Mouse (Mus musculus): Measurements from ENCODE around the gene Rab17. TPM values are rescaled to one million over a fixed set of nuclear protein-coding genes. Genes with fewer than 3 reads are reported as not detected.

Rab17 gene
- total and polyA plus RNA-seq, 2 experiments from 2014 or later, result 5.6 to 8.4 TPM

DNA sequence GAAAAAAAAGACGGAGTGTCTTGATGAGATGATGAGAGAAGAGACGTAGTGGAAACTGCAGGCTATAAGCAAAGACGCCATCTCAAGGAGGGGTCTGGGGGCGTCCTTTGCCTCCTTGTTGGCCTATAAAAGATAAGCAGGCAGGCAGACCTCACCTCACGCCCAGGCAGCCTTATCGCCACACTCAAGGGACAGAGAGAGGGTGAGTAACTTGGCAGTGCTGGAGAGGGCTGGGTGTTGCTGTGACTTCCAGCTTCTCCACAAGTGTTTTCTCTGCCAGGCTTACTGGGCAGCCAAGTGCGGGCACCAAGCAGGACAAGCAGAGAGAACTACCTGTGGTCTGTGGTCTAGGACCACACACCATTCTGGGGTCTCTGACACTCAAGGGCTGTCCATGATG is 17.8 kb downstream of the Rab17 start:
- Histone ChIP-seq H3K9me3 (replicated peaks; ENCODE audit: control insufficient read depth, low read length) (no peaks in the 10 kb centered on the region), H3K4me3 (ENCODE audit: low read depth, low read length) (no peak overlapping the region), H3K36me3 (replicated peaks; ENCODE audit: control insufficient read depth, insufficient read depth, low read length) (no peaks in the 10 kb centered on the region), H3K4me1 (ENCODE audit: control insufficient read depth, insufficient read depth) (peaks cover 4% of the 10 kb centered on the region), H3K4me2 (ENCODE audit: low read depth, low read length) (no peak overlapping the region), H3K9ac (replicated peaks; ENCODE audit: low read depth, low read length) (no peak overlapping the region), H3K27ac (ENCODE audit: low read depth) (no peak overlapping the region), H3K27me3 (ENCODE audit: control insufficient read depth, insufficient read depth, low read length) (no peaks in the 10 kb centered on the region)
- WGBS, result 34% methylated on average over 7 of the region's 7 CpGs
- ATAC-seq (ENCODE audit: insufficient read depth, low read depth), result no peak
- no peak for DNase-seq (ENCODE audit: low spot score)
- no peak for TF ChIP-seq EP300 (IDR thresholded peaks at IDR 0.05; ENCODE audit: low read depth)
- no peak for TF ChIP-seq CTCF (IDR thresholded peaks at IDR 0.05; ENCODE audit: low read depth)

GRCm38 (mm10) chr1:90949309-90949708 is 20.2 kb downstream of the Rab17 start:
- Histone ChIP-seq H3K9ac (replicated peaks; ENCODE audit: low read depth, low read length) (no peak overlapping the region), H3K4me2 (ENCODE audit: low read depth, low read length) (no peak overlapping the region), H3K27ac (ENCODE audit: low read depth) (no peak overlapping the region), H3K4me1 (ENCODE audit: control insufficient read depth, insufficient read depth) (peaks cover 4% of the 10 kb centered on the region), H3K36me3 (replicated peaks; ENCODE audit: control insufficient read depth, insufficient read depth, low read length) (no peaks in the 10 kb centered on the region), H3K4me3 (ENCODE audit: low read depth, low read length) (no peak overlapping the region), H3K27me3 (ENCODE audit: control insufficient read depth, insufficient read depth, low read length) (no peaks in the 10 kb centered on the region), H3K9me3 (replicated peaks; ENCODE audit: control insufficient read depth, low read length) (no peaks in the 10 kb centered on the region)
- WGBS, result 61% methylated on average over 9 of the region's 9 CpGs
- no peak for ATAC-seq (ENCODE audit: insufficient read depth, low read depth)
- no peak for DNase-seq (ENCODE audit: low spot score)
- TF ChIP-seq EP300 (IDR thresholded peaks at IDR 0.05; ENCODE audit: low read depth), result no peak
- TF ChIP-seq CTCF (IDR thresholded peaks at IDR 0.05; ENCODE audit: low read depth), result no peak

- H3K9me3 ChIP-seq (replicated peaks; ENCODE audit: control insufficient read depth, low read length), result no peaks in the 10 kb centered on the region
- whole genome bisulfite sequencing, result 58% methylated on average over 2 of the region's 2 CpGs
- no peaks in the 10 kb centered on the region for H3K27me3 ChIP-seq (ENCODE audit: control insufficient read depth, insufficient read depth, low read length)
- peaks cover 4% of the 10 kb centered on the region for H3K4me1 ChIP-seq (ENCODE audit: control insufficient read depth, insufficient read depth)
- no peak overlapping the region for H3K4me3 ChIP-seq (ENCODE audit: low read depth, low read length)
- H3K9ac ChIP-seq (replicated peaks; ENCODE audit: low read depth, low read length), result no peak overlapping the region
- H3K36me3 ChIP-seq (replicated peaks; ENCODE audit: control insufficient read depth, insufficient read depth, low read length), result no peaks in the 10 kb centered on the region
- no peak overlapping the region for H3K4me2 ChIP-seq (ENCODE audit: low read depth, low read length)
- TF ChIP-seq CTCF (IDR thresholded peaks at IDR 0.05; ENCODE audit: low read depth) (no peak), EP300 (IDR thresholded peaks at IDR 0.05; ENCODE audit: low read depth) (no peak)
- H3K27ac ChIP-seq (ENCODE audit: low read depth), result no peak overlapping the region
- ATAC-seq (ENCODE audit: insufficient read depth, low read depth), result no peak
- DNase-seq (ENCODE audit: low spot score), result no peak
Observed at GRCm38 (mm10) chr1:90947252-90947651, 22.2 kb downstream of the Rab17 start.

GRCm38 (mm10) chr1:90945171-90945570 is 24.3 kb downstream of the Rab17 start:
- ATAC-seq (ENCODE audit: insufficient read depth, low read depth) (no peak), DNase-seq (ENCODE audit: low spot score) (no peak)

GRCm38 (mm10) chr1:90939980-90940379 is 29.5 kb downstream of the Rab17 start:
- Histone ChIP-seq H3K36me3 (replicated peaks; ENCODE audit: control insufficient read depth, insufficient read depth, low read length) (no peaks in the 10 kb centered on the region), H3K27me3 (ENCODE audit: control insufficient read depth, insufficient read depth, low read length) (no peaks in the 10 kb centered on the region), H3K9ac (replicated peaks; ENCODE audit: low read depth, low read length) (no peak overlapping the region), H3K4me2 (ENCODE audit: low read depth, low read length) (no peak overlapping the region), H3K4me3 (ENCODE audit: low read depth, low read length) (no peak overlapping the region), H3K4me1 (ENCODE audit: control insufficient read depth, insufficient read depth) (peaks cover 4% of the 10 kb centered on the region; the same call in 1 of the 2 replicates), H3K27ac (ENCODE audit: low read depth) (0 out of 2 replicates have a peak overlapping the region, but pooled peaks have one; percentile 18), H3K9me3 (replicated peaks; ENCODE audit: control insufficient read depth, low read length) (no peaks in the 10 kb centered on the region)
- WGBS, result 22% methylated on average over 4 of the region's 4 CpGs
- ATAC-seq (ENCODE audit: insufficient read depth, low read depth), result peak; percentile 72
- TF ChIP-seq CTCF (IDR thresholded peaks at IDR 0.05; ENCODE audit: low read depth) (no peak), EP300 (IDR thresholded peaks at IDR 0.05; ENCODE audit: low read depth) (no peak)
- no peak for DNase-seq (ENCODE audit: low spot score)

More at GRCm38 (mm10) chr1:90945171-90945570, 24.3 kb downstream of the Rab17 start:
- Histone ChIP-seq H3K36me3 (replicated peaks; ENCODE audit: control insufficient read depth, insufficient read depth, low read length) (no peaks in the 10 kb centered on the region), H3K9ac (replicated peaks; ENCODE audit: low read depth, low read length) (no peak overlapping the region), H3K27ac (ENCODE audit: low read depth) (no peak overlapping the region), H3K4me3 (ENCODE audit: low read depth, low read length) (no peak overlapping the region), H3K4me1 (ENCODE audit: control insufficient read depth, insufficient read depth) (no peaks in the 10 kb centered on the region), H3K4me2 (ENCODE audit: low read depth, low read length) (no peak overlapping the region), H3K9me3 (replicated peaks; ENCODE audit: control insufficient read depth, low read length) (no peaks in the 10 kb centered on the region), H3K27me3 (ENCODE audit: control insufficient read depth, insufficient read depth, low read length) (no peaks in the 10 kb centered on the region)
- 67% methylated on average over 10 of the region's 10 CpGs for WGBS
- TF ChIP-seq CTCF (IDR thresholded peaks at IDR 0.05; ENCODE audit: low read depth), result no peak
- TF ChIP-seq EP300 (IDR thresholded peaks at IDR 0.05; ENCODE audit: low read depth), result no peak

DNA sequence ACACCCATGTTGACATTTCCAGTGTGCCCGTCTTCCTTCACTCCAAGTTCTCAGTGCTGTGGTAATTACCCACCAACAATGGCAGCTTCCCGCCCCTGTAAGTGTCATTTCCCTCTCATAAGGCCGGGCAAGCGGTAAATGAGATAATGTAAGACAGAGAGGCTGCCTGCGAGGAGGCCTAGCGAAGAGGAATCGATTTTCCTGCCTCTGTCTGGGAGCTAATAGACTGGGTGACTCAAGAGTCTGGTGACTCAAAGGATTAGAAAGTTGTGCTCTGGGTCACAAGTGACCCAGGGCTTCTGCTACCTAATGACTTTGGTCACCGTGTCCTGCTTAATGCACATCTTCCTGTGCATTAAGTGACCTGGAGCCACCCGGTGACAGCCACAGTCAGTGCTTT is 32.5 kb downstream of the Rab17 start:
- Histone ChIP-seq H3K4me3 (ENCODE audit: low read depth, low read length) (no peak overlapping the region), H3K27ac (ENCODE audit: low read depth) (no peak overlapping the region), H3K9ac (replicated peaks; ENCODE audit: low read depth, low read length) (no peak overlapping the region), H3K36me3 (replicated peaks; ENCODE audit: control insufficient read depth, insufficient read depth, low read length) (no peaks in the 10 kb centered on the region), H3K4me2 (ENCODE audit: low read depth, low read length) (no peak overlapping the region), H3K4me1 (ENCODE audit: control insufficient read depth, insufficient read depth) (peaks cover 11% of the 10 kb centered on the region; the same call in 1 of the 2 replicates), H3K9me3 (replicated peaks; ENCODE audit: control insufficient read depth, low read length) (no peaks in the 10 kb centered on the region), H3K27me3 (ENCODE audit: control insufficient read depth, insufficient read depth, low read length) (no peaks in the 10 kb centered on the region)
- 79% methylated on average over 9 of the region's 9 CpGs for WGBS
- ATAC-seq (ENCODE audit: insufficient read depth, low read depth), result no peak
- no peak for DNase-seq (ENCODE audit: low spot score)
- no peak for TF ChIP-seq EP300 (IDR thresholded peaks at IDR 0.05; ENCODE audit: low read depth)
- TF ChIP-seq CTCF (IDR thresholded peaks at IDR 0.05; ENCODE audit: low read depth), result no peak
